Mouse (Mus musculus): ENCODE results near the gene Spock1. TPM values are rescaled to one million over a fixed set of nuclear protein-coding genes. Genes with fewer than 3 reads are reported as not detected.

The Spock1 gene
- polyA plus RNA-seq, 1 experiment, result not detected

DNA sequence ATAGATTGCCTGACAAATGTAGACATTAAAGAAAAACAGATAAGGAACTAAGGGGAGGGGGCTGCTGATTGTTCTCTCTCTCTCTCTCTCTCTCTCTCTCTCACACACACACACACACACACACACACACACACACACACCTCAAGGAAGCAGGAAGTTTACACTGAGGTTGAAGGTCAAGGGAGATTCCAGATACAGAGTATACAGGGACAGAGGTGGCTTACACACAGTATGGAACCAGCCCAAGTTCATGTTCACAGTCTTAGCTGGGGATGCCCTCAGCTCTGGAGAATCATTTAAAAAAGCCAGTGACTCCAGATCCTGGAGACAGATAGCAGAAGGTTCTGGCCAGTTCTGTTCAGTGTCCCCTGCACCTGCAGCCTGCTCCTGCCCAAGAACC is 199.7 kb downstream of the Spock1 start:
- TF ChIP-seq CTCF (IDR thresholded peaks at IDR 0.05; ENCODE audit: extremely low read depth, insufficient read depth, insufficient read length, insufficient replicate concordance) (no peak), POLR2A (IDR thresholded peaks at IDR 0.05; ENCODE audit: low read depth, low read length) (no peak)
- Histone ChIP-seq H3K4me1 (ENCODE audit: control insufficient read depth, insufficient read depth, insufficient read length) (no peaks in the 10 kb centered on the region), H3K27ac (ENCODE audit: insufficient read depth, low read length) (no peak overlapping the region), H3K4me3 (ENCODE audit: extremely low read depth, insufficient read depth, insufficient read length) (no peak overlapping the region), H3K27me3 (ENCODE audit: control insufficient read depth, insufficient read depth, low read length) (no peaks in the 10 kb centered on the region), H3K36me3 (ENCODE audit: control insufficient read depth, insufficient read depth, low read length) (no peaks in the 10 kb centered on the region)
- DNase-seq (ENCODE audit: low read depth in 1 of 2, low spot score in 2 of 2), result no peak

- H3K27ac ChIP-seq (ENCODE audit: insufficient read depth, low read length), result no peak overlapping the region
- TF ChIP-seq POLR2A (IDR thresholded peaks at IDR 0.05; ENCODE audit: low read depth, low read length) (no peak), CTCF (IDR thresholded peaks at IDR 0.05; ENCODE audit: extremely low read depth, insufficient read depth, insufficient read length, insufficient replicate concordance) (no peak)
- DNase-seq (ENCODE audit: low read depth in 1 of 2, low spot score in 2 of 2), result no peak
- no peaks in the 10 kb centered on the region for H3K36me3 ChIP-seq (ENCODE audit: control insufficient read depth, insufficient read depth, low read length)
- 87% methylated on average over 2 of the region's 2 CpGs for WGBS
- H3K4me3 ChIP-seq (ENCODE audit: extremely low read depth, insufficient read depth, insufficient read length), result no peak overlapping the region
- H3K4me1 ChIP-seq (ENCODE audit: control insufficient read depth, insufficient read depth, insufficient read length), result no peaks in the 10 kb centered on the region
- H3K27me3 ChIP-seq (ENCODE audit: control insufficient read depth, insufficient read depth, low read length), result no peaks in the 10 kb centered on the region
Observed at GRCm38 (mm10) chr13:57702966-57703365, 205.2 kb downstream of the Spock1 start.

GRCm38 (mm10) chr13:57696685-57697084 is 211.4 kb downstream of the Spock1 start:
- no peak for TF ChIP-seq POLR2A (IDR thresholded peaks at IDR 0.05; ENCODE audit: low read depth, low read length)
- no peak for TF ChIP-seq CTCF (IDR thresholded peaks at IDR 0.05; ENCODE audit: extremely low read depth, insufficient read depth, insufficient read length, insufficient replicate concordance)
- H3K27me3 ChIP-seq (ENCODE audit: control insufficient read depth, insufficient read depth, low read length), result no peaks in the 10 kb centered on the region
- H3K4me3 ChIP-seq (ENCODE audit: extremely low read depth, insufficient read depth, insufficient read length), result no peak overlapping the region
- WGBS, result 63% methylated on average over 5 of the region's 5 CpGs
- no peaks in the 10 kb centered on the region for H3K4me1 ChIP-seq (ENCODE audit: control insufficient read depth, insufficient read depth, insufficient read length)
- H3K36me3 ChIP-seq (ENCODE audit: control insufficient read depth, insufficient read depth, low read length), result no peaks in the 10 kb centered on the region
- DNase-seq (ENCODE audit: low read depth in 1 of 2, low spot score in 2 of 2), result no peak
- H3K27ac ChIP-seq (ENCODE audit: insufficient read depth, low read length), result no peak overlapping the region

DNA sequence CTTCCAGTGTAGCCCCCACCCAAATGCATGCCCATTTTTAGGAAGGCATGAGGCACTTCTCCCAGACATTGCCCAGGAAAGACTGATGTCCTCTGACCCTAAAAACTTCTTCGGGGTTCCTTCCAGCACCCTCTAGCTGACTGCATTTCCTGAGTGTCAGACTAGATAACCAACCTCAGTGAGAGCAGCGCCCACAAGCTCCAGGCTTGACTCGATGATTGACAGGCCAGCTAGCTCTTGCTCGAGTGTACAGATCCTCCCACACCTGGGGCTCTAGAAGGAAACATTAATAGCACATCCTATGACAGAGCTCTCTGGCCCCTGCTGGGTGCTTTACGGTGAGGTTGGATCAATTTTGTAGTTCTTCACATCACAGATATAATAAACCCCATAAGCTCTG is 219.2 kb downstream of the Spock1 start:
- no peaks in the 10 kb centered on the region for H3K4me1 ChIP-seq (ENCODE audit: control insufficient read depth, insufficient read depth, insufficient read length)
- 70% methylated on average over 5 of the region's 5 CpGs for WGBS
- H3K27me3 ChIP-seq (ENCODE audit: control insufficient read depth, insufficient read depth, low read length), result no peaks in the 10 kb centered on the region
- H3K36me3 ChIP-seq (ENCODE audit: control insufficient read depth, insufficient read depth, low read length), result no peaks in the 10 kb centered on the region
- DNase-seq (ENCODE audit: low read depth in 1 of 2, low spot score in 2 of 2), result no peak
- no peak overlapping the region for H3K27ac ChIP-seq (ENCODE audit: insufficient read depth, low read length)
- H3K4me3 ChIP-seq (ENCODE audit: extremely low read depth, insufficient read depth, insufficient read length), result no peak overlapping the region
- TF ChIP-seq POLR2A (IDR thresholded peaks at IDR 0.05; ENCODE audit: low read depth, low read length) (no peak), CTCF (IDR thresholded peaks at IDR 0.05; ENCODE audit: extremely low read depth, insufficient read depth, insufficient read length, insufficient replicate concordance) (no peak)

DNA sequence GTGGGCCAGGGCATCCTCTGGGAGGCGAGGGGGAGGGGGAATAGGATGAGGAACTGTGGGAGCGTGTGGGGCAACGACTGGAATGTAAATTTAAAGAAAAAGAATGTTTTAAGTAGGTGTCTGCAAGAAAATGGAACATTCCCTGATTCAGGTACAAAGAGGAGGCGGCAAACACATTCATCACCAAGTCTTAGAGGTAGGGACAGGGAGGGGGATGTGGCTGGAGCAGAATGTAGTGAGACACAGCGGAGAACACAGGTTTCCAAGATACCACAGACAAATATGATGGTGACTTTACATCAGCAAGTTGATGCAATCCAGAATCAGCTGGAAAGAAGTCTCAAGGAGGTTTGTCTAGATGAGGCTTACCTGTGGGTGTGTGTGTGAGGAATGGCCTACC is 221.7 kb downstream of the Spock1 start:
- no peak overlapping the region for H3K27ac ChIP-seq (ENCODE audit: insufficient read depth, low read length)
- H3K4me1 ChIP-seq (ENCODE audit: control insufficient read depth, insufficient read depth, insufficient read length), result no peaks in the 10 kb centered on the region
- DNase-seq (ENCODE audit: low read depth in 1 of 2, low spot score in 2 of 2), result no peak
- H3K27me3 ChIP-seq (ENCODE audit: control insufficient read depth, insufficient read depth, low read length), result no peaks in the 10 kb centered on the region
- H3K36me3 ChIP-seq (ENCODE audit: control insufficient read depth, insufficient read depth, low read length), result no peaks in the 10 kb centered on the region
- H3K4me3 ChIP-seq (ENCODE audit: extremely low read depth, insufficient read depth, insufficient read length), result no peak overlapping the region
- no peak for TF ChIP-seq POLR2A (IDR thresholded peaks at IDR 0.05; ENCODE audit: low read depth, low read length)
- WGBS, result 76% methylated on average over 5 of the region's 5 CpGs

GRCm38 (mm10) chr13:57685201-57685600 is 222.9 kb downstream of the Spock1 start:
- TF ChIP-seq POLR2A (IDR thresholded peaks at IDR 0.05; ENCODE audit: low read depth, low read length), result no peak
- no peak for TF ChIP-seq CTCF (IDR thresholded peaks at IDR 0.05; ENCODE audit: extremely low read depth, insufficient read depth, insufficient read length, insufficient replicate concordance)
- DNase-seq (ENCODE audit: low read depth in 1 of 2, low spot score in 2 of 2), result no peak

GRCm38 (mm10) chr13:57679591-57679990 is 228.5 kb downstream of the Spock1 start:
- no peak overlapping the region for H3K4me3 ChIP-seq (ENCODE audit: extremely low read depth, insufficient read depth, insufficient read length)
- H3K27ac ChIP-seq (ENCODE audit: insufficient read depth, low read length), result no peak overlapping the region
- WGBS, result 72% methylated on average over 2 of the region's 2 CpGs
- H3K36me3 ChIP-seq (ENCODE audit: control insufficient read depth, insufficient read depth, low read length), result no peaks in the 10 kb centered on the region
- no peak for DNase-seq (ENCODE audit: low read depth in 1 of 2, low spot score in 2 of 2)
- no peaks in the 10 kb centered on the region for H3K27me3 ChIP-seq (ENCODE audit: control insufficient read depth, insufficient read depth, low read length)
- H3K4me1 ChIP-seq (ENCODE audit: control insufficient read depth, insufficient read depth, insufficient read length), result no peaks in the 10 kb centered on the region
- TF ChIP-seq POLR2A (IDR thresholded peaks at IDR 0.05; ENCODE audit: low read depth, low read length), result no peak
- no peak for TF ChIP-seq CTCF (IDR thresholded peaks at IDR 0.05; ENCODE audit: extremely low read depth, insufficient read depth, insufficient read length, insufficient replicate concordance)

More at GRCm38 (mm10) chr13:57685201-57685600, 222.9 kb downstream of the Spock1 start:
- Histone ChIP-seq H3K4me3 (ENCODE audit: extremely low read depth, insufficient read depth, insufficient read length) (no peak overlapping the region), H3K27me3 (ENCODE audit: control insufficient read depth, insufficient read depth, low read length) (no peaks in the 10 kb centered on the region), H3K27ac (ENCODE audit: insufficient read depth, low read length) (no peak overlapping the region), H3K4me1 (ENCODE audit: control insufficient read depth, insufficient read depth, insufficient read length) (no peaks in the 10 kb centered on the region), H3K36me3 (ENCODE audit: control insufficient read depth, insufficient read depth, low read length) (no peaks in the 10 kb centered on the region)
- WGBS, result 81% methylated on average over 11 of the region's 11 CpGs

All from spleen, adult 2 months (tissue).